Mouse (Mus musculus): ENCODE measurements around the gene Abcc4.

The Abcc4 gene

DNA sequence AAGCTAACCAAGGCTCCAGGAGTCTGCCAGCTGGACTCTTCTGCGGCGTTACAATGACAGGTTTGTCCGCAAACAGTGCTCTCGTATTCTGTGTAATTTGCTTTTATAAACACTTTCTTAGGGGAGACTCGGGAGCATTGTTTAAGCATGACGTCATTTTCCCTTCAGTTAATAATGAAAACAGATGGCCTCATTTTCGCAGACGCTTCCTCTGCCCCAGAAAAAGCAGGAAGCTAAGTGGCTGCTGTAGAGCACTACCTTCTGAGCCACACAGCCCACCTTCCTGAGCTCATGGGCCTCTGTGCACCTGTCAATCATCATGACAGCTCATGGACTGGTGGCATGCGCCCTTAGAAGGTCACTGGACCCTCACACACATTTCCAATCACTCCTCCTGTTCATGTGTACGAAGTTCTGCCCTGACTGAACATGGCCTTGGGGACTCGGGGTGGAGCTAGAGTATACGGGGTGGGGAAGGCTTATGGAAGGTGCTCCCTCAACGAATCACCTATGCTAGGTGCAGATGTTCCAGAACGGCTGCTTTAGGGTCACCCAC lies 199.3 kb downstream of the Abcc4 start:
- DNase-seq (ENCODE audit: low spot score), result no peak

DNA sequence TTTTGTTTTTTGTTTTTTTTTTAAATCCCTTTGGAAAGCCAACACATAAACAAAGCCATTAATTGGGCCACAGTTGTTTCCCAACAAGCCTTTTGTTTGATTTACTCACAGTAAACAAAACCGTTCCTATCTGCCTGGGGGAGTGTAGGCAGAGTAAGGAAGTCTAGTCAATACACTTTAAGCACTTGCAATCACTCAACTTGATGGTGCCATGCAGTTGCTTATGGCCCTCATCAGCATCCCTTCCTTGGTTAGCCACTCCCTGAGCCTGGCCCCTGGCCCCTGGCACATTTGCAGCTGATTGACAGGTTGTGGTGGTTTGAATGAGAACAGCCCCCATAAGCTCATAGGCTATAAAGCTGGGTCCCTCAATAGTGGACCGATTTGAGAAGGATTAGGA lies 209.3 kb downstream of the Abcc4 start:
- no peak for DNase-seq (ENCODE audit: low spot score)

DNA sequence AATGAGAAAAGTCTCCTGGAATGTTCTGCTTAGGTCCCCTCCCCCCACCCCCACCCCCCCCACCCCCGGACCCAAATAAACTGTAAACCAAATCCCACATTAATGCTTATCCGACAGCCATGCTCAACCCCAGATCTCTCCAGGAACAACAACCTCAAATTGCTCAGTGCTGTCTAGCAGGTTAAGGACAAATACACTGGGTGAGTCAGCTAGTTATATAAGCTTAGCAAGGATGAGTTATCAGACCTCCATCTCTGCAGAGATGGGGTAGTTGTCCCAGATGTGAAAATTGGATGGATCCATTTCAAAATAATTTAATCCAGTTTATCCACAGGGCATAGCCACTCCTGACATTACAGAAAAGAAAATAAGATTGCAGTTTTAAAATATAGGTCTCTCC lies 210.6 kb downstream of the Abcc4 start:
- DNase-seq (ENCODE audit: low spot score), result no peak

- no peak for DNase-seq (ENCODE audit: low spot score)
These were observed 214.3 kb downstream of the Abcc4 start for GRCm38 (mm10) chr14:118491708-118492107.

GRCm38 (mm10) chr14:118491300-118491699 lies 214.7 kb downstream of the Abcc4 start:
- DNase-seq (ENCODE audit: low spot score), result no peak

GRCm38 (mm10) chr14:118490525-118490924 lies 215.5 kb downstream of the Abcc4 start:
- no peak for DNase-seq (ENCODE audit: low spot score)

DNA sequence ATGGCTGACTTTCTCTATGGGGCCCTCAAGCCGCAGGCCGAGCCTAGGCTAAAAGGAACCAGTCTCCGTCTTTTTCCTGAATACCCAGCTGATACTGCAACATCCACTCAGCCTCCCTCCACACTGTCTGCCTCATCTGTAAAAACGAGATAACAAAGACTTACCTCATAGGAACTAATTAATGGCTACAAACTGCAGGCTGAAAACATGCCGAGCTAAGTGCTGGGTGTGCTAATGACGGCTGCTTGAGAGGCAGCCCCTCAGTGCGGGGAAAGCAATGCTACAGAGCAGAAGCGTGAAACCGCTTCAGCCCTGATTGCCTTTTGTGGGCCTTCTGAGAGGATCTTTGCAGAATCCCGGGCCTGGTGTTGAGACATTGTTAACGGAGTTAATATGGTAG lies 219.7 kb downstream of the Abcc4 start:
- DNase-seq (ENCODE audit: low spot score), result no peak

- DNase-seq (ENCODE audit: low spot score), result no peak
These were observed 220.4 kb downstream of the Abcc4 start for GRCm38 (mm10) chr14:118485646-118486045.

GRCm38 (mm10) chr14:118482320-118482719 lies 223.7 kb downstream of the Abcc4 start:
- DNase-seq (ENCODE audit: low spot score), result no peak

GRCm38 (mm10) chr14:118481779-118482178 lies 224.2 kb downstream of the Abcc4 start:
- no peak for DNase-seq (ENCODE audit: low spot score)

GRCm38 (mm10) chr14:118476329-118476728 lies 229.7 kb downstream of the Abcc4 start:
- DNase-seq (ENCODE audit: low spot score), result no peak

GRCm38 (mm10) chr14:118475100-118475454 lies 230.9 kb downstream of the Abcc4 start:
- no peak for DNase-seq (ENCODE audit: low spot score)

- DNase-seq (ENCODE audit: low spot score), result no peak
These were observed 231.6 kb downstream of the Abcc4 start for GRCm38 (mm10) chr14:118474226-118475099.

DNA sequence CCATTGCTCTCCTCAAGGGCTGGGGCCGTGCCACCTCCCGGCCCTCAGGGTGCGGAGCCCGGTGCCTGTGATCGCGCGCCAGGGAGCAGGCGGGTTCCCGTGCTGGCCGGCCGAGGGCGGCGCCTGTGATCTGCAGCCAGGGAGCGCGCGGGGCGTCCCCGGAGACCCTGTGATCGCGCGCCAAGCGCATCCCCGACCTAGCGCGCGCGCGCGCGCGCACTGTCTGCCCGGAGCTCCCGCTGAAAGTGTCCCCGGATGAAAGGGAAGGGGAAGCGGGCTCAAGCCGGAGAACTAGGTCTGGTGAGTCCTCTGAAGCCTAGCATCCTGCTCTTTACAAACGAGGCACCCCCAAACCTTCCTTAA lies 232.2 kb downstream of the Abcc4 start:
- DNase-seq (ENCODE audit: low spot score), result no peak

DNA sequence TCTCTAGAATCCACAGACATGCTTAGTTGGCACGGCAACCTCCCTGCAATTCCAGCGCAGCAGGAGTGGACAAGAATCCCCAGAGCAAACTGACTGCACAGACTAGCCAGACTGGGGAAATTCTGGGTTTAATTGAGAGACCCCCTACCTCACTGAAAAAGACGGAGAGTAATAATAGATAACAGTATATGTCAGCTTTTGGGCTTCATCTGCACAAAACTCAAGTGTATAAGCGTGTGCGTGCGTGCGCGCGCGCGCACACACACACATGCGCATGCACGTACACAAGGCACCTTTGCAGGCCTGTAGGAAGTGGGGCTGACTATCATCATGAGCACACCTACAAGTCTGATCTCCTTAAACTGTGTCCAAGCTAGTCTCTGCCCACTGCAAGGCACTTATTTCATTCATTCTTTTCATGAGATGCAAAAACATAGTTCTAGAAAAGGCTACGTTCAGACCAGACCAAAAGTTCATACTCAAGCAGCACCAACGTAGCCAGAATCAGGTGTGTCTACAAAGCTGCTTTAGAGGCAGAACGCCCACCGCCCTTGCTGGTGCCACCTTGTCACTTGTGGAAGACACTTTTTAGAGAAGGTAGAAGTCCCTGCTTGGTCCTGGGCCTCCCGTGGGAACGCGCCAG lies 232.7 kb downstream of the Abcc4 start:
- DNase-seq (ENCODE audit: low spot score), result no peak

DNA sequence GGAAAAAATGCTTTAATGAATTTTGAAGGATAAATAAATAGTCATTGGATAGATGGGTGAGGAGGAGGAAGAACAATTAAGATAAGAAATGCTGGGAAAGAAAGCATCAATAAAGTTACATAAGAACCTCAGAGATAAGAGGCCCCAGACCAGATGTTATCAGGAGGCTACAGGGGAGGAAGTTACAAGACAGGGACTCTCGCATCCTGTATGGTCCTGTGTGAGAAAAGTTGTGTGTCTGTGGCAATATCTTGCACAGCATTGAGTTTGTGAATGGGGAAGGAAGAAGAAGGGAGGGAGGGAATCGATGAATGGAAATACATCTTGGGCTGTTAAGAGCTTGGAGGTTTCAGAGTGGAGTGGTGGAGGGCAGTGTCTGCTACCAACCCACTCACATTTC lies 240.7 kb downstream of the Abcc4 start:
- DNase-seq (ENCODE audit: low spot score), result no peak

DNA sequence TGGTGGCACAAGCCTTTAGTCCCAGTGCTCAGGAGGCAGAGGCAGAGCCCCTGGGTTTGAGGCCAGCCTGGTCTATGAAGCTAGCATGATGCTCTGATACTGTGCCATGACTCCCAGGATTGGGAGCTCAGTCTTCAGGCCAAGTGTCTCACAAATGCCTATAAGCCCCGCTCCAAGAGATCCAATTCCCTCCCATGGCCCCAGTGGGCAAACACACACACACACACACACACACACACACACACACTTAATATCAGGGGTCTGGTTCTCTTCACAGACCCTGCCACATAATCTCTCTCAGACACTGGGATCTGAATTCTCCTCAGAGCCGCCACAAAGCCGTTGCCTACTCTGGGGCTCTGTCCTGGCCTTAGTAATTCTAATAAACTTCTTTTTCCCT lies 241.6 kb downstream of the Abcc4 start:
- DNase-seq (ENCODE audit: low spot score), result no peak

DNA sequence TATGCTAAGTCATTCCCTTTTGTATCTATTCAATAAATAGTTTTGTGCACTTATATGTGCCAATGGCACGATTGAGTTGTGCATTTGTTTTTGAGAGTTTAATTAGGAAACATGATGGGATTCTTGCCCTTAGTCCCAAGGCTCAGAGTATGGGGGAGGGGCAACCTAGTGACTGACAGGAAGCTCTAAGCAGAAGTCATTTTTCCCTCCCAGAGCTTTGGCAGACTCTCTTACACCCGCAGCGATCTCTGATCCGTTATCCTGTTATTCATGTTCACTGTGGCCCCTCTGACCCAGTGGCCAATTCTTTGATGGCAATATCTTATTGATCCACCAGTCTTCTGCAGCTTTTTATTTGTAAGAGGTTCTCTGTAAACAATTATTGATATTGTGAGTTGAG lies 253.4 kb downstream of the Abcc4 start:
- DNase-seq (ENCODE audit: low spot score), result no peak

DNA sequence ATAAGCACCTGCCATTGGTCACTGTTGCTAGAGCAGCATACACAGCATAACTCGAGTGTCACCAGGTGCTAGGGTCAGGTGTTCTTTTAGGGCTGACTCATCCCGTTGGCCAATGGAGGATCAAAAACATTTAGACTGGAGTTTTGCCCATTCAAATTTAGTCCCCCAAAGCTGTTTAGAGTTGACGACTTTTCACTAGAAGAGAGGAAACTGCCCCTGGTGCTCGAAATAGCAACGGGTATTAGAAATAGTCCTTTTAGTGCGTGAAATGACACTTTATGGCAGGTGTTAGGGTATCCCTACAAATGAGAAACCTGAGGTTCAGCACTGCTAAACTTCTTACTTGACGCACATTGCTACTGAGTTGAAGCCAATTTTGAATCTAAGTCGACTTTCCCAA lies 265.9 kb downstream of the Abcc4 start:
- DNase-seq (ENCODE audit: low spot score), result no peak

DNA sequence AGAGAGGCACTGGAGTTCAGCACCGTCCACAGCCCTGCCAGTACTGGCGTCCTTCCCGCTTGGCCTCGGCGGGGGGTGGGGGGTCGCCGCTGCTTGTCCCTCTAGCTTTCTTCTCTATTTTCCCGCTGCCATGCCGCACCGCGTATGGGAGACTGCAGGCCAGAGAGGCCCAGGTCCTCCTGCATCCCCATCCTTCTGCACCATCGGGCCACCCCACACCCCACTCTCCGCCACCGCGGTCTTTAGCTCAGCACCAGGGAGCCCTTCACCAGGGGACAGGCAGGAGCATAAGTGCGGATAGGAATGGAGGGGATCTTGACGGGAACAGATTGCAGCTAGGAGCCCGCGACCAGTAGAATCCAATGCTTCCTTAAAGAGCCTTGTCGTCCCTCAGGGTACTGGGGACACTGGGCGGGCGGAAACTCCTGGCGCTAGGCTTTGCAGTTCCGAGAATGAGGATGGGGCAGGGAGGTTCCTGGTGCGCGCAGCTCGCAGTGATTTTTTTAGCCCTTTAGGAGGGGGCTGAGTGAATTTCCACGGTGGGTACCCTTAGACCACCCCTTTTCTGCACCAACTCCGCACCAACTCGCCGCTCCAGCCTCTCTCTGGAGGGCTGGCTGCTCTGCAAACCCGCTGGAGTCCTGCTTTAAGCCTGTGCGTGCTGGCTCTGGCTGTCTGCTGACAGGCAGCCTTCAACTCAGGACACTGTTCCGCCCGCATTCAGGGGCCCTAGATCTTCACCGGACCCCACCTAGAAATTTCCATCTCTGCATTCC lies 268.7 kb downstream of the Abcc4 start:
- DNase-seq (ENCODE audit: low spot score), result no peak

DNA sequence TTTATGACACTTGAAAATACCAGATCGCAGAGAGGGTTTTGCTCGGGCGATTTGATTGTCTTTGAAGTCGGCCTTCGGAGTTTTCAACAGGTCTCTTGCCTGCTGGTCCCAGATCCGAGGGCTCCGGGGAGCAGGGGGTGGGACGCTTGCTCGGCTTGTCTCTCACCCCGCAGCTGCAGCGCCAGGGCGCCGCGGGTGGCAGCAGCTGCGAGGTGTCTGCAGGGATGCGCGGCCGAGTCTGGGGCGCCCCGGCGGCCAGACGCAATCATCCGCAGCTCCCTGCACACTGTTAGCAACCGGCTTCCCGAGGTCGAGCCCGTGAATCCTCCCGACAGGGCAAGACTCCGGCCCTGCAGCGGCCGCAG lies 269.2 kb downstream of the Abcc4 start:
- no peak for DNase-seq (ENCODE audit: low spot score)

DNA sequence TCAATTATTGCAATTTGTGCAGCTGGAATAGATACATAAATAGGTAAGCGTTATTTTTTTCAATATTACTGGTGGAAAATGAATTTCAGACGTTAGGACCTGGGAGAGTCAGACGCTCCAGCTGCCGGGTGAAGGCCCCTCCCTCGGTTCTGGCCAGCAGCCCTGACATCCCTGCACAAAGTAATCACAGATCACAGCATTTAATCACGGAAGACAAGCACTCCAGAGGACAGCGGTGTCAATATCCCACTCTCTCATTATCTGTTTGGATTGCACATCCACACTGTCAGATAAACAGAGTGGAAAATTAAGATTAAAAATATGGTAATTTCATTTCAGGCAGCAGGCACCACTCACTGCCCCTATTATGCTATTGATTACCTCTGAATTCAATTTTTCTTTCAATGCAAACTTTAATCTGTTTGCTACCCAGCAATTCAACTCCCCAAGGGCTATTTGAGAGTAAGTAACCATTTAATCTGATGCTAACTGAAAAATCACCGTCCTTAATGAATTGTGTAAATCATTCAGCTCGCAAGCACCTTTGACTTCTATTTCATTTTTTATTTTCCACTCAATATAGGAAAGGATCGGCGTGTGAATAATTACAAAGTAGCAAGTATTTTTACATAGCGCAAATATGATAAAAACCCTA lies 270.2 kb downstream of the Abcc4 start:
- DNase-seq (ENCODE audit: low spot score), result no peak
